Mouse (Mus musculus): ENCODE results near the gene Ncoa5. TPM values are rescaled to one million over a fixed set of nuclear protein-coding genes. Genes with fewer than 3 reads are reported as not detected.

Ncoa5 gene
- polyA plus RNA-seq, 1 experiment from 2014 or later, result 36.0 TPM

- H3K4me1 ChIP-seq (ENCODE audit: control insufficient read depth, insufficient read depth, low read length), result peaks cover 12% of the 10 kb centered on the region; the same call in 1 of the 2 replicates
- no peaks in the 10 kb centered on the region for H3K36me3 ChIP-seq (ENCODE audit: control insufficient read depth, insufficient read depth, low read length)
- H3K9me3 ChIP-seq (replicated peaks; ENCODE audit: control insufficient read depth, low read length), result no peaks in the 10 kb centered on the region
- H3K27ac ChIP-seq (ENCODE audit: low read depth, low read length), result 0 out of 2 replicates have a peak within 1 kb of the TSS, but pooled peaks have one; percentile 1
- H3K4me2 ChIP-seq, result peak within 1 kb of the TSS; percentile 63
- peak; percentile 76; the same call in 1 of the 2 replicates for ATAC-seq (replicated peaks; ENCODE audit: insufficient number of reproducible peaks, low FRiP score, low TSS enrichment)
- WGBS (ENCODE audit: insufficient replicate concordance), result 12% methylated on average over 25 of the region's 25 CpGs
- H3K27me3 ChIP-seq (ENCODE audit: control insufficient read depth, insufficient read depth, low read length), result peaks cover 7% of the 10 kb centered on the region; the same call in 1 of the 2 replicates
- peak within 1 kb of the TSS; percentile 47 for H3K4me3 ChIP-seq (ENCODE audit: low read depth, low read length)
- H3K9ac ChIP-seq (ENCODE audit: low read depth, low read length), result peak within 1 kb of the TSS; percentile 34
Observed at GRCm38 (mm10) chr2:165054888-165055852, 20.5 kb upstream of the Ncoa5 start, which contains the start of gene Cd40. Gene Cd40 (plus strand): TSS chr2:165055627.

- WGBS (ENCODE audit: insufficient replicate concordance), result 36% methylated on average over 11 of the region's 11 CpGs
- ATAC-seq (replicated peaks; ENCODE audit: insufficient number of reproducible peaks, low FRiP score, low TSS enrichment), result no peak
- H3K27ac ChIP-seq (ENCODE audit: low read depth, low read length), result no peak overlapping the region
- H3K4me2 ChIP-seq, result no peak overlapping the region
- H3K36me3 ChIP-seq (ENCODE audit: control insufficient read depth, insufficient read depth, low read length), result no peaks in the 10 kb centered on the region
- H3K4me3 ChIP-seq (ENCODE audit: low read depth, low read length), result no peak overlapping the region
- H3K27me3 ChIP-seq (ENCODE audit: control insufficient read depth, insufficient read depth, low read length), result peaks cover 3% of the 10 kb centered on the region; the same call in 1 of the 2 replicates
- H3K4me1 ChIP-seq (ENCODE audit: control insufficient read depth, insufficient read depth, low read length), result peaks cover 9% of the 10 kb centered on the region; the same call in 1 of the 2 replicates
- H3K9me3 ChIP-seq (replicated peaks; ENCODE audit: control insufficient read depth, low read length), result no peaks in the 10 kb centered on the region
- H3K9ac ChIP-seq (ENCODE audit: low read depth, low read length), result no peak overlapping the region
Observed at GRCm38 (mm10) chr2:165051566-165051965, 16.9 kb upstream of the Ncoa5 start.

- WGBS (ENCODE audit: insufficient replicate concordance), result 61% methylated on average over 18 of the region's 18 CpGs
- 0 out of 2 replicates have a peak, but pooled peaks cover 2% of the 10 kb centered on the region for H3K27me3 ChIP-seq (ENCODE audit: control insufficient read depth, insufficient read depth, low read length)
- H3K36me3 ChIP-seq (ENCODE audit: control insufficient read depth, insufficient read depth, low read length), result no peaks in the 10 kb centered on the region
- no peak overlapping the region for H3K4me3 ChIP-seq (ENCODE audit: low read depth, low read length)
- H3K4me1 ChIP-seq (ENCODE audit: control insufficient read depth, insufficient read depth, low read length), result peaks cover 7% of the 10 kb centered on the region; the same call in 1 of the 2 replicates
- ATAC-seq (replicated peaks; ENCODE audit: insufficient number of reproducible peaks, low FRiP score, low TSS enrichment), result no peak
- H3K27ac ChIP-seq (ENCODE audit: low read depth, low read length), result no peak overlapping the region
- H3K9me3 ChIP-seq (replicated peaks; ENCODE audit: control insufficient read depth, low read length), result no peaks in the 10 kb centered on the region
- no peak overlapping the region for H3K4me2 ChIP-seq
- no peak overlapping the region for H3K9ac ChIP-seq (ENCODE audit: low read depth, low read length)
Observed at GRCm38 (mm10) chr2:165050826-165051548, 16.3 kb upstream of the Ncoa5 start.

- no peak overlapping the region for H3K9ac ChIP-seq (ENCODE audit: low read depth, low read length)
- WGBS (ENCODE audit: insufficient replicate concordance), result 46% methylated on average over 5 of the region's 5 CpGs
- no peaks in the 10 kb centered on the region for H3K27me3 ChIP-seq (ENCODE audit: control insufficient read depth, insufficient read depth, low read length)
- no peaks in the 10 kb centered on the region for H3K36me3 ChIP-seq (ENCODE audit: control insufficient read depth, insufficient read depth, low read length)
- H3K4me2 ChIP-seq, result no peak overlapping the region
- no peaks in the 10 kb centered on the region for H3K4me1 ChIP-seq (ENCODE audit: control insufficient read depth, insufficient read depth, low read length)
- no peak for ATAC-seq (replicated peaks; ENCODE audit: insufficient number of reproducible peaks, low FRiP score, low TSS enrichment)
- H3K27ac ChIP-seq (ENCODE audit: low read depth, low read length), result no peak overlapping the region
- H3K4me3 ChIP-seq (ENCODE audit: low read depth, low read length), result no peak overlapping the region
- no peaks in the 10 kb centered on the region for H3K9me3 ChIP-seq (replicated peaks; ENCODE audit: control insufficient read depth, low read length)
Observed at GRCm38 (mm10) chr2:165049044-165049443, 14.4 kb upstream of the Ncoa5 start.

GRCm38 (mm10) chr2:165043729-165044128 lies 9.1 kb upstream of the Ncoa5 start:
- Histone ChIP-seq H3K36me3 (ENCODE audit: control insufficient read depth, insufficient read depth, low read length) (no peaks in the 10 kb centered on the region), H3K27ac (ENCODE audit: low read depth, low read length) (no peak overlapping the region), H3K27me3 (ENCODE audit: control insufficient read depth, insufficient read depth, low read length) (no peaks in the 10 kb centered on the region), H3K4me1 (ENCODE audit: control insufficient read depth, insufficient read depth, low read length) (no peaks in the 10 kb centered on the region), H3K9me3 (replicated peaks; ENCODE audit: control insufficient read depth, low read length) (no peaks in the 10 kb centered on the region), H3K4me2 (no peak overlapping the region), H3K9ac (ENCODE audit: low read depth, low read length) (no peak overlapping the region), H3K4me3 (ENCODE audit: low read depth, low read length) (no peak overlapping the region)
- no peak for ATAC-seq (replicated peaks; ENCODE audit: insufficient number of reproducible peaks, low FRiP score, low TSS enrichment)
- 56% methylated on average over 2 of the region's 2 CpGs for WGBS (ENCODE audit: insufficient replicate concordance)

GRCm38 (mm10) chr2:165043090-165043636 lies 8.5 kb upstream of the Ncoa5 start:
- H3K27me3 ChIP-seq (ENCODE audit: control insufficient read depth, insufficient read depth, low read length), result no peaks in the 10 kb centered on the region
- H3K36me3 ChIP-seq (ENCODE audit: control insufficient read depth, insufficient read depth, low read length), result no peaks in the 10 kb centered on the region
- H3K4me1 ChIP-seq (ENCODE audit: control insufficient read depth, insufficient read depth, low read length), result no peaks in the 10 kb centered on the region
- no peak overlapping the region for H3K4me2 ChIP-seq
- no peak overlapping the region for H3K9ac ChIP-seq (ENCODE audit: low read depth, low read length)
- no peak overlapping the region for H3K4me3 ChIP-seq (ENCODE audit: low read depth, low read length)
- ATAC-seq (replicated peaks; ENCODE audit: insufficient number of reproducible peaks, low FRiP score, low TSS enrichment), result no peak
- no peak overlapping the region for H3K27ac ChIP-seq (ENCODE audit: low read depth, low read length)
- H3K9me3 ChIP-seq (replicated peaks; ENCODE audit: control insufficient read depth, low read length), result no peaks in the 10 kb centered on the region
- 42% methylated on average over 17 of the region's 17 CpGs for WGBS (ENCODE audit: insufficient replicate concordance)

GRCm38 (mm10) chr2:165042126-165042525 lies 7.5 kb upstream of the Ncoa5 start:
- no peak overlapping the region for H3K27ac ChIP-seq (ENCODE audit: low read depth, low read length)
- ATAC-seq (replicated peaks; ENCODE audit: insufficient number of reproducible peaks, low FRiP score, low TSS enrichment), result no peak
- H3K27me3 ChIP-seq (ENCODE audit: control insufficient read depth, insufficient read depth, low read length), result no peaks in the 10 kb centered on the region
- H3K4me3 ChIP-seq (ENCODE audit: low read depth, low read length), result no peak overlapping the region
- H3K4me1 ChIP-seq (ENCODE audit: control insufficient read depth, insufficient read depth, low read length), result no peaks in the 10 kb centered on the region
- no peaks in the 10 kb centered on the region for H3K9me3 ChIP-seq (replicated peaks; ENCODE audit: control insufficient read depth, low read length)
- no peak overlapping the region for H3K4me2 ChIP-seq
- H3K36me3 ChIP-seq (ENCODE audit: control insufficient read depth, insufficient read depth, low read length), result no peaks in the 10 kb centered on the region
- no peak overlapping the region for H3K9ac ChIP-seq (ENCODE audit: low read depth, low read length)
- 65% methylated on average over 5 of the region's 5 CpGs for WGBS (ENCODE audit: insufficient replicate concordance)

- Histone ChIP-seq H3K9ac (ENCODE audit: low read depth, low read length) (no peak overlapping the region), H3K4me3 (ENCODE audit: low read depth, low read length) (no peak overlapping the region), H3K36me3 (ENCODE audit: control insufficient read depth, insufficient read depth, low read length) (no peaks in the 10 kb centered on the region), H3K27ac (ENCODE audit: low read depth, low read length) (no peak overlapping the region), H3K4me2 (no peak overlapping the region), H3K27me3 (ENCODE audit: control insufficient read depth, insufficient read depth, low read length) (no peaks in the 10 kb centered on the region), H3K4me1 (ENCODE audit: control insufficient read depth, insufficient read depth, low read length) (peaks cover 11% of the 10 kb centered on the region), H3K9me3 (replicated peaks; ENCODE audit: control insufficient read depth, low read length) (no peaks in the 10 kb centered on the region)
- WGBS (ENCODE audit: insufficient replicate concordance), result 65% methylated on average over 4 of the region's 4 CpGs
- ATAC-seq (replicated peaks; ENCODE audit: insufficient number of reproducible peaks, low FRiP score, low TSS enrichment), result no peak
Observed at GRCm38 (mm10) chr2:165037415-165037814, 2.7 kb upstream of the Ncoa5 start.
